Mouse (Mus musculus): ENCODE data around the gene Dapp1.

DNA sequence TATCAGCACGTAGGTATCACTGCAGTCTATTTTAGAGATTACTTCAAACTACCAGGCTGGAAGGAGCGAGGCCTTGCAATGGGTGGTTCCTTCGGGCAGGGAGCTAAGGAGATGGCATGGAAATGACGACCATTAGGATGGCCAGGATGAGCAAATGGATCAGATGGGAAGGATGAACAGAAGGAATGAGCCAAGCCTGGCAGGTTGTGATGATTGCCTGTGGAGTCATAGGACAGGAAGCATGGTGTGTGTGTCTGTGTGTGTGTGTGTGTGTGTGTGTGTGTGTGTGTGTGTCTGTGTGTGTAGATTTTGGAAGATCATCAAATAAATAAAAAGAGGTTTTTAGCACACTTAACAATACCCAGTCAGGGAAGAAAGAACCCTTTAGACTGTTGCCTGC lies 41.3 kb upstream of the Dapp1 start:
- no peak for TF ChIP-seq CTCF (IDR thresholded peaks at IDR 0.05; ENCODE audit: low read depth)
- TF ChIP-seq EP300 (IDR thresholded peaks at IDR 0.05; ENCODE audit: low read depth): no peak

Measured in liver, postnatal 0 days (tissue).